ENCODE assay signal across 8 mouse cellular contexts in the genomic region with DNA sequence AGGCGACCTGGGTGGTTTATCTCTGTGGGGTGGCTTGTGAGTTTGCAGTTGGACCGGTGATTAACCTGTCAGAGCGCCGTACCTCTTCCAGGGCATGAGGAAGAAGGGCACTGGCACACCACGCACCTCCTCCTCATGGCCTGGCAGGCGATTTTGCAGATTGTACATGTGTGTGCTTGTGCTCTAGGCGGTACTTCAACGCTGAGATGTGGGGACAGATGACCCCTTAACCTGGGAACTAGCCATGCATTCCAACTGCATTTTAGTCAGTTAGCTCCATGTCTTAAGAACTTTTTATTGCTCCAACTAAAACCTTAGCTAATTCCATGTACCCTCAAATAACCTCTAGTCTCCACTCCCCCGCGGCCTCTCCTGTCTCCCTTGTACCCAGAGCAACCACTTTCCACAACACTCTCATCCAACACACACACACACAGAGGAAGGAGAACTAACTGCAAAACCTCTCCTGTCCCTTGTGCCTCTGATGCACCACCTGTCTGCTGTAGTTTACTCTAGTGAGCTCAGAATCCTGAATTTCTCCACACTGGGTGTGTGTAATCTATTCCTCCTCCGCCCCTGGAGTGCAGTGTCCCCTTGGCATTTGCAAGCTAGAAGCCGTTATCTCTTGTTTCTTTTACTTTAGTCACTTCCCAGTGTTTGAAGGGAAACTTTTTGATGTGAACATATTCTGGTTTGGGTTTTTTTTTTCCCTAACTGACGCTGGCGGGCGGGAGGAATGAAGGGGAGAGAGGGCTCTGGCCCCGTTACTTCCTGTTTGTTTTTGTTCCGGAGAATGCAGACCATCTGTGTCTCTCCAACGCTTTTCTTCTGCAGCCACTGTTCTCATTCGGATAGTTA.
DNase-seq lines count a peak whose midpoint lies in the region; ATAC-seq lines count a peak whose summit lies in the region.

No protein-coding gene starts in this region.

- H3K4me3 ChIP-seq in heart, embryonic 13.5 days = no peak overlapping the region

- H3K9me3 ChIP-seq in heart, embryonic 13.5 days = no peaks in the 10 kb centered on the region

- no peaks in the 10 kb centered on the region for H3K27me3 ChIP-seq in heart, embryonic 13.5 days (replicated peaks)

- peak overlapping the region; percentile 70 for H3K27ac ChIP-seq in heart, embryonic 13.5 days (replicated peaks)

- peak; percentile 62 to 63 for DNase-seq in heart, adult 18-20 months
- DNase-seq in heart, postnatal 25 days (ENCODE audit: low spot score) = no peak
- peak; percentile 29 for DNase-seq in brain, adult 2 months (ENCODE audit: low read depth, low spot score)
- peak; percentile 53 to 67 for DNase-seq in kidney, postnatal 4 days
- DNase-seq in testis, postnatal 14 days (ENCODE audit: low spot score) = peak; percentile 54
- no peak for DNase-seq in layer of hippocampus, postnatal 36 days
- no peak for DNase-seq in right cerebral cortex, adult 18-20 months

- peak overlapping the region; percentile 56 for H3K9ac ChIP-seq in heart, embryonic 13.5 days

- no peaks in the 10 kb centered on the region for H3K36me3 ChIP-seq in heart, embryonic 13.5 days

- WGBS in heart, embryonic 13.5 days = 37% methylated on average over 19 of the region's 19 CpGs

- no peak for ATAC-seq in heart, embryonic 13.5 days (ENCODE audit: extremely low read depth, insufficient number of reproducible peaks, low FRiP score, low TSS enrichment)

- H3K4me2 ChIP-seq in heart, embryonic 13.5 days = peak overlapping the region; percentile 56

- intact Hi-C loops in heart, postnatal 25 days (cut with DNase I) = no loop called here

- peaks cover 55% of the 10 kb centered on the region for H3K4me1 ChIP-seq in heart, embryonic 13.5 days

Comparison
In these comparisons a context has a peak if more than half of its experiments do, and no peak if none do; other contexts are left out.
1. DNase-seq: peak in heart, adult 18-20 months (2 of 2), brain, adult 2 months (single experiment), kidney, postnatal 4 days (2 of 2) and testis, postnatal 14 days (single experiment); none in heart, postnatal 25 days (single experiment), layer of hippocampus, postnatal 36 days (0 of 2) and right cerebral cortex, adult 18-20 months (single experiment).